Mouse (Mus musculus): ENCODE measurements around the gene Dcaf8. TPM values are rescaled to one million over a fixed set of nuclear protein-coding genes. Genes with fewer than 3 reads are reported as not detected.
"Not testable (repeated sequence)": the region's sequence is repeated elsewhere in the genome, so short reads cannot be mapped to it uniquely, and the experiment has no call there.

Dcaf8 gene
- polyA plus RNA-seq, 1 experiment from 2014 or later, result 103 TPM

DNA sequence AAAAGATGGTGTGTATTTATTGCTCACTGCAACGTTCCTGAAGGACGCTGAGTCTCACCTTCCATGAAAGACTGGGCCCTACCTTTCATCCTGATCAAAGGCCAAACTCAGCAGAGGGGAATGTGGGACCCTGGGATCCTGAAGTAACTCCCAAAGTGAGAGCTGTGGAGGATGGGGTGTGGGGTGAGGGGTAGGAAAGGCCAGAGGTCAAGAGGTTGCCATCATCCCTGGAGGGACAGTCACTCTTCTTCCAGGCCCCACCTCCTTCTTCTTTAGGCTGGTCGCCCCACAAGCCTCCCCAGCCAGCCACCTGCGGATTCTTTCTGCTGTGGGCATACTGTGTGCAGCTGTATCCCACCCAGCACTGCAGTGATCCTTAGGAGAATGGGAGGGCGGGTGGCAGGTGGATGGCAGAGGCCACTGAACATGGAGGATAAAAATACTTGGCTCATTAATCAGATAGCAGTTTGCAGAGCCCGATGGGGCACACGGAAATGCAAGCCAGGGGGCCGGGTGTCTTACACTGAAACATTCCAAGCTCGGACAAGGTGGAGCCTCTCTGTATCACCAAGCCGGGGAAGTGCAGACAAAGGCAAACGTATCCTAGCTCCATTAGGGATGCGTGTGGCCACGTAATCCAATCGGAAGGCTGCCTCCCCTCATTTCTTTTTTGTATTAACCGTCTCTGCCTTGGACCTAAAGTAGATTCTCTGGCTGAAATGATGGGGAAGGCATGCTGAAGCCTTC lies 70.5 kb downstream of the Dcaf8 start:
- DNase-seq (ENCODE audit: low spot score), result no peak

DNA sequence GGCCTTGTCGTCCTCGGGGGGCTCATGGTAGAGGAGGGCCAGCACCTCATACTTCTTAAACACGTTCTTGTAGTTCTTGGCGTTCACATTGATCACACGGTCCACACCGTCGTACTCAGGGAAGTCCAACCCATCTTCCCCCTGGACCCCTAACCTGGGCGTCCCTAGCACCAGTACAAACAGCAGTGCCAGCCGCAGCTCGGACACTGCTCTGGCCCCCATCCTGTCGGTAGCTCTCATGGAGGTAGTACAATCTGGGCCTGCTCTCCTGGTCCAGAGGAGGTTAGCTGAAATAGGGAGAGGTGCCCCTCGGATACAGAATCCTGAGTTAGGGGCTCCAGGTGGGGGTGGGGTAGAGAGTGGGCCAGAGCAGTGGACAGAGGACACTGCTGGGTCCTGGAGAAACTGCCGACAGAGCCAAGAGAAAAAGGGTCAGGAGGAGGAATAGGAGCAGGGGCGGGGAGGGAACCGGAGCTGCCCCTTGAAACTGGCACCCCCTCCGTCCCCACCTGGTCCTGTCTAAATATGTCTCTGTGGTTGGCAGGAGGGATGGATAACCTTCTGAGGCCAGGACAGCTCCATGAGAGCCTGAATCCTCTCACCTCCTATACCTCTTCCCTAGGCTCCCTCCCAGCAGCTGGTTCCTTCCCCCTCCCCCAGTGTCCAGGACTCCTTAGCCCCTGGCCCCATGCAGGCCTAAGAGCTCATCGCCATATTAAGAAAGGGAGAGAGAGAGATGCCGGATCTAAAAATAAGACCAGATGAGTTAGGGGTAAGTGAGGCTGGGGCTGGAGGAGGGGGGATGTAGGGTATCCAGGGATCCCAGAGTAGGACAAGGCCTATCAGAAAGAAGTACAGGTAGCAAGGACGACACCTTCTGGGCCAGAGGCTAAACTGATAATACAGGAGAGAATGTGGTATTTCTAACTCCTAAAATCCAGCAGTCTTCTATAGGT lies 71.8 kb downstream of the Dcaf8 start, which contains the start of gene Casq1:
Gene Casq1, minus strand, starts transcription at position 418 of the 956 bp plus-strand sequence.
- no peak for DNase-seq (ENCODE audit: low spot score)

DNA sequence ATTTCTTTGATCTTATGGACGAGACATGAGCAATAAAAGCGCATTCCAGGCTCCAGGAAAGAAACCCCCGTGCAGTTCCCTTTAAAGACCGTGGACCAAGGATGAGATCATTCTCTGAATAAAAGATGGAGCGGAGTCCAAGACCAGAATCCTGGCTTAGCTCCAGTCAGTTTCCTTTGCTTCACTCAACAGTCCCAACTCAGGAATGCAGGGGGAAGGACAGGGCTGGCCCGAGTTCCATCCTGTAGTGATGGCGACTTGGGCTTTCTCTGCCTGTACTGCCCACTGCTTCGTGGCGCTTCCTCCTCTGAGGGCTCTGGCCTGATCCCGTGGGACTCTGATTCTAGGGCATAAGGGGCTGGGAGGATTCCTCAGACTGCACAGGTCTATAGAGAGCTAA lies 72.5 kb downstream of the Dcaf8 start:
- no peak for DNase-seq (ENCODE audit: low spot score)

DNA sequence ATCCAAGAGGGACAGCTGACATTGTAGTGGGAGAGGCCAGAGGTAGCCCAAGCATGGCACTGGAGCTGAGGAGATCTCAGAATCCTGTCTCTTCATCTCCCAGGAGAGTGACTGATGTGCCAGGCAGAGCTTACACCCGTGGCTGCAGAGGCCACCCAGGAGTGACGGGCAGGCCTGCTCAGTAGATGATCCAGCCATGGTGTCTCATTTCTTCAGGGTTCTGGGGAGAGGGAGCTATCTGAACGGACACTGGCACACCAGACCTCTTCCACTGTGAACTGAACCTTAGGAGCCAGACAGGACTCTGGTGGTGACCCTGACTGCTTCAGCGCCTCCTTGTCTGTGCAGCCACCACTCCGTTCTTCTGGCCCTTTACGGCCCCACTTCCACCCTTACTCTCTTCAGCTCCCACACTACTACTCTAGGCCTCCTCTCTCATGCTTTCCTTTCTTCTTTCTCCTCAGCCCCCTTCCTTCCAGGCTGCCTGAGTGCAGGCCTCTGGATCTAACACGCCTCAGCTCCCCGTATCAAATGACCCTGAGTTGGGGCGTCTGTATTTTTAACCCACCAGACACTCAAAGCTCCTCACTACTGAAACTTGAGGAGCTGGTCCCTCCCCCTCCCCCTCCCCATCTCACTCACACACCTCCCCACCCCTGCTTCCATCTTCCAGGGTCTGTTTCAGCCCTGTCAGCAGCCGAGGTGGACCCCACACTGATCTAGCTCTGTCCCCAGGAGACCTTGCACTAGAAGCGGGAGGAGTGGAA lies 73.6 kb downstream of the Dcaf8 start:
- DNase-seq (ENCODE audit: low spot score), result no peak

DNA sequence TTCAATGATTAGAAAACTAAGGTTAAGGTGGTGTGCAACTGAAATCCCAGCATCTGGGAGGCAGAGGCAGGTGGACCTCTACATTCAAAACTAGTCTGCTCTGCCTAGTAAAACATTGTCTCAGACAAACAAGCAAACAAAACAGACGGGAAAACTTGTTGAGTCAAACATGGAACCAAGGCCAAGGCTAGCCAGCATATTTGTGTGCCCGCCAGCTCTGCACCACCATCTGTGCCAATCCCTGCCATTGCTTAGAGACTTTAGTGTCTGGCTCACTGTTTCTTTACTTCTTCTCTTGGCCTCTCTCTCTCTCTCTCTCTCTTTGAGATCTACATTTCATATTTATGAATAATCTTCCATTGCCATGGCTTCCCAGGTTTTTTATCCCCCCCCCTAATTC lies 80.3 kb downstream of the Dcaf8 start:
- DNase-seq (ENCODE audit: low spot score), result no peak

DNA sequence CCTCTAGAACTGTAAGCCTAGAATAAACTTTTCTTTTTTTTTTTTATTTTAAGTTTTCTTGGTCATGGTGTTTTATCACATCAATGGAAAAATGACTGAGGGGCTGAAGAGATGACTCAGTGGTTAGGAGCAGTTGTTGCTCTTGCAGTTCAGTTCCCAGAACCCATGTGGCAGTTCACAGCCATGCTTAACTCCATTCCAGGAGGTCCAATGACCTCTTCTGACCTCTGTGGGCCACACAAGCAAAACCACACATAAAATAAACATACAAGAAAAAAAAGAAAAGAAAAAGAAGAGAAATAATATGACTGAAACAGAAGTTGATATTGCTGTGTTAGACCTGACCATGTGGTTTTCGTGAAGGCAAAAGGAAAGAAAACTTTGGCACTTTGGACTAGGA lies 81.3 kb downstream of the Dcaf8 start:
- DNase-seq (ENCODE audit: low spot score), result no peak

DNA sequence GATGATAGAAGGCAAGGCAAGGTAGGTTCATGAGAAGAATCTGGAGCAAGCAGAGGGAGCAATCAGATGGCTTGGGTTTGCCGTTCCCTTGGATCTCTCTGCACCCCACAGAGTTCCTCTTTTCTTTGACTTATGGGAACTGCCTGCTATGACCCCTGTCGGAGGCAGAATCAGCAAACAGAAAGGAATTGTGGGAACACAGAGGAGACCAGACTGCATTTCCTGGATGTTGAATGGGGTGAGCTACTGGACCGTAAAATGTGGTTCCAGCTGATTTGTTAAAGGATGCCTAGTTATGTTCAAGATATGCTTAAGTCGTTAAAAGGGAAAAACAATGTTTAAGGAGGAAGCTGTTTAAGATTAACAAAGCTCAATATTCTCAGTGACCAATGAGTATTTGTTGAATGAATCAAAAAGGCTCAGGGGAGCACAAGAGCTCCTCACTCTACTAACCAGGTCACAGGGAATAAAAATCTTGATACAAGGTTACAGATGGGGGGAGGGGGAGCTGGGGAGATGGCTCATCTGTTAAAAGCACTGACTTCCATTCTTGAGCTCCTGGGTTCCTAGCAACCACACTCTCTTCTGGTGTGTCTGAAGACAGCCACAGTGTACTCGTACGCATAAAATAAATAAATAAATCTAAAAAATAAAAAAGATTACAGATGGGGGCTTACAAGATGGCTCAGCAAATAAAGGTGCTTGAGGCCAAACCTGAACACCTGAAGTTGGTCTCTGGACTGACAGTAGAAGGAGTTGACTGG lies 93.2 kb downstream of the Dcaf8 start:
- DNase-seq (ENCODE audit: low spot score), result no peak

DNA sequence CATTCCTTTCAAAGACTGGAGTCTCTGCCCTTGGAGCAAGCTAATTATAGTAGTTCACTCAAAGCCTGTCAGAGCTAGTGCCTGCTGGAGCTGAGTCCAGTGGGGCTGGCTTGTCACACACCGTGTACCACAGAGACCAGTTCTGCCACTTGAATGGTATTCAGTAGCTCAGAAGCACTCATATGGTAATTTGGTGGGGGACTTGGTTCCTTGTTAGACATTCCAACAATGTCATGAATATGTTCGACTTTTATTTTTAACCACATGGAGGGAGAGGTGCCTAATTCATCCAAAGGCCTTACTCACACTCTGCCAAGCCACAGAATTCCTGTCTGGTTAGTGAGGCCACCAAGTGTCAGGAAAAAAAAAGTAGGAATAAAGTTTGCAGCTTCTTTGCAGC lies 94.5 kb downstream of the Dcaf8 start:
- DNase-seq (ENCODE audit: low spot score), result no peak

DNA sequence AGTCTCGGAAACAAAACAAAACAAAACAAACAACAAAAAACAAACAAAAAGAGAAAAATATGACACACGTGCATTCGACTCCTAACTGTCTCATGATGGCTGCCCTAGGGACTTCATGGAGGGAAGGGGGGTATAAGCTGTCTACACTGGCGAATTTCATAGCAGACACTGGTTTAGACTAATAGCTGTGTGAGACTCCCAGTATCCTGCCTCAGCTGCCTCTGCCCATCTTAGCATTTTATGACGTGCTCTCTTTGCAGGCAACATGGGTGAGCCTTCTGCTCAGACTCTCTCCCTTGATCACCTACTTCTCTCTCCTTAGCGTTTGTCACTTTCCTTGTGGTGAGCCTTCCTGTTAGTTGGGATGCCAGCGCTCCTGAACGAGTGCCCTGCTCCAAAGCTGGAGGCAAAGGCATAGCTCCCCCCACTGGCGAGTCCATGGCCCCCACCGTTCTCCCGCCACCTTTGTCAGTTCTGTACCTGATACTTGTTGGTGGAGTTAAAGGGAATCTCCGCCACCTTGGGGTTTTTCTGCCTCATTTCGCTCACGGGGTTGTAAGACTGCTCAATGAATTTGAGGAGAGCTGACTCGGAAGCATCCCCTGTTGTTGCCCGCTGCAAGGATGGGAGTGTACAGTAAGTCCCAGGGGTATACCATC lies 95.8 kb downstream of the Dcaf8 start:
- DNase-seq (ENCODE audit: low spot score), result no peak

DNA sequence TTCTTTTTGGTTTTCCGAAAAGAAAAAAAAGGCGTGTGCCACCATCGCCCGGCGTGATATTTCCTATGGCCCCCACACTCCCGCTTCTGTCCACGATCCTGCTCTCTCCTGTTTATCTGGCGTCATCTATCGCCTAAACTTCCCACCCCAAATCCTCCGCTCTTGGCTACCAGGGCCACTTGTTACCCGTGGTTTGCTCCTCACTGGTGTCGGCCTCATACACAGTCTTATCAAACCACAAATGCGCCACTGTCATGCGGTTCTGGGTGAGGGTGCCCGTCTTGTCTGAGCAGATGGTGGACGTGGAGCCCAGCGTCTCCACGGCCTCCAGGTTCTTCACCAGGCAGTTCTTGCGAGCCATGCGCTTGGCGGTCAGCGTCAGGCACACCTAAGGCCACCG lies 96.8 kb downstream of the Dcaf8 start:
- not testable (repeated sequence) for DNase-seq (ENCODE audit: low spot score)

Other genes starting within 250 kb of the Dcaf8 start
- 228 and 249 TPM in 2 replicates for gene Slamf6, start 230.6 kb upstream of the Dcaf8 start, polyA plus RNA-seq (2015; fragmentation: Nextera tagmentation; extraction: Ambion mirVana)
- 15.4 and 17.4 TPM in 2 replicates for gene Vangl2, start 119.6 kb upstream of the Dcaf8 start, polyA plus RNA-seq (2015; fragmentation: Nextera tagmentation; extraction: Ambion mirVana)
- not detected in 2 replicates for gene Nhlh1, start 90.5 kb upstream of the Dcaf8 start, polyA plus RNA-seq (2015; fragmentation: Nextera tagmentation; extraction: Ambion mirVana)
- gene Copa, start 65.6 kb upstream of the Dcaf8 start, polyA plus RNA-seq (2015; fragmentation: Nextera tagmentation; extraction: Ambion mirVana), result 115 and 123 TPM in 2 replicates
- 69.2 and 75.0 TPM in 2 replicates for gene Ncstn, start 65.3 kb upstream of the Dcaf8 start, polyA plus RNA-seq (2015; fragmentation: Nextera tagmentation; extraction: Ambion mirVana)
- gene Pex19, start 21.3 kb upstream of the Dcaf8 start, polyA plus RNA-seq (2015; fragmentation: Nextera tagmentation; extraction: Ambion mirVana), result 73.9 and 74.0 TPM in 2 replicates
- gene Pea15a, start 58.7 kb downstream of the Dcaf8 start, polyA plus RNA-seq (2015; fragmentation: Nextera tagmentation; extraction: Ambion mirVana), result 31.1 and 32.8 TPM in 2 replicates
- 1.4 and 2.0 TPM in 2 replicates for gene Casq1, start 71.8 kb downstream of the Dcaf8 start, polyA plus RNA-seq (2015; fragmentation: Nextera tagmentation; extraction: Ambion mirVana)
- not detected in 2 replicates for gene Atp1a4, start 110.3 kb downstream of the Dcaf8 start, polyA plus RNA-seq (2015; fragmentation: Nextera tagmentation; extraction: Ambion mirVana)
- 24.2 and 28.4 TPM in 2 replicates for gene Igsf8, start 113.6 kb downstream of the Dcaf8 start, polyA plus RNA-seq (2015; fragmentation: Nextera tagmentation; extraction: Ambion mirVana)
- 0.71 and 0.82 TPM in 2 replicates for gene Atp1a2, start 150.0 kb downstream of the Dcaf8 start, polyA plus RNA-seq (2015; fragmentation: Nextera tagmentation; extraction: Ambion mirVana)
- 0.09 TPM in 2 replicates for gene Kcnj9, start 181.2 kb downstream of the Dcaf8 start, polyA plus RNA-seq (2015; fragmentation: Nextera tagmentation; extraction: Ambion mirVana)
- gene Kcnj10, start 193.1 kb downstream of the Dcaf8 start, polyA plus RNA-seq (2015; fragmentation: Nextera tagmentation; extraction: Ambion mirVana), result 0.15 and 0.17 TPM in 2 replicates
- gene Pigm, start 228.5 kb downstream of the Dcaf8 start, polyA plus RNA-seq (2015; fragmentation: Nextera tagmentation; extraction: Ambion mirVana), result 5.6 and 6.5 TPM in 2 replicates

Measured in thymus, postnatal 0 days (tissue).